Mouse (Mus musculus): ENCODE measurements around the gene Fkbp9. TPM values are rescaled to one million over a fixed set of nuclear protein-coding genes. Genes with fewer than 3 reads are reported as not detected.
A peak's percentile ranks its signal among the peaks of the same experiment; 100 is the strongest.
"Not testable (repeated sequence)": the region's sequence is repeated elsewhere in the genome, so short reads cannot be mapped to it uniquely, and the experiment has no call there.

Fkbp9 gene
- polyA plus RNA-seq, 1 experiment from 2014 or later, result 104 TPM

DNA sequence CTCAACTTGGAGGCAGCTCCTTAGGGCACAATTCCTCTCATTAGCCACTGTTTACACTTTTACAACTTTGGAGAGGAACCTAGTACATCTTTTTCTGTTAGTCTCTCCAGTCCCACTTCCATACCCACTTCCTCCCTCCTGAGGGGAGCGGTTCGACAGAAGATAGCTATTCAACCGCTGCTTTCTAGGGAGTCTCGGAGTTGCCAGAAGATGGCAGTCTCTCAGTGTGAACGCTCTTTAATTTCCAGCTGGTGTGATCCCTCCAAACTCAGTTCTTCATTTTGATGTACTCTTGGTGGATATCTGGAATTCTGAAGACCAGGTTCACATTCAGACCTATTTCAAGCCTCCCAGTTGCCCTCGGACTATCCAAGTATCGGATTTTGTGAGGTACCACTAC lies 18.5 kb downstream of the Fkbp9 start:
- 77% methylated on average over 7 of the region's 7 CpGs for WGBS
- peaks cover 9% of the 10 kb centered on the region; the same call in 1 of the 2 replicates for H3K36me3 ChIP-seq (ENCODE audit: insufficient read depth, low read length)
- H3K4me1 ChIP-seq (replicated peaks; ENCODE audit: insufficient read depth, low read length), result no peaks in the 10 kb centered on the region
- no peak overlapping the region for H3K4me3 ChIP-seq (replicated peaks; ENCODE audit: low read depth, low read length)
- DNase-seq (ENCODE audit: low spot score) (peak; percentile 19), ATAC-seq (replicated peaks; ENCODE audit: low FRiP score, low read depth) (no peak)
- no peaks in the 10 kb centered on the region for H3K27me3 ChIP-seq (ENCODE audit: insufficient read depth, low read length)
- no peak overlapping the region for H3K27ac ChIP-seq
- H3K4me2 ChIP-seq (ENCODE audit: low read length), result no peak overlapping the region
- H3K9me3 ChIP-seq (replicated peaks; ENCODE audit: low read length), result no peaks in the 10 kb centered on the region
- no peak overlapping the region for H3K9ac ChIP-seq (ENCODE audit: low read depth, low read length)
- peak; percentile 60 for TF ChIP-seq CTCF (IDR thresholded peaks at IDR 0.05; ENCODE audit: low read depth)

DNA sequence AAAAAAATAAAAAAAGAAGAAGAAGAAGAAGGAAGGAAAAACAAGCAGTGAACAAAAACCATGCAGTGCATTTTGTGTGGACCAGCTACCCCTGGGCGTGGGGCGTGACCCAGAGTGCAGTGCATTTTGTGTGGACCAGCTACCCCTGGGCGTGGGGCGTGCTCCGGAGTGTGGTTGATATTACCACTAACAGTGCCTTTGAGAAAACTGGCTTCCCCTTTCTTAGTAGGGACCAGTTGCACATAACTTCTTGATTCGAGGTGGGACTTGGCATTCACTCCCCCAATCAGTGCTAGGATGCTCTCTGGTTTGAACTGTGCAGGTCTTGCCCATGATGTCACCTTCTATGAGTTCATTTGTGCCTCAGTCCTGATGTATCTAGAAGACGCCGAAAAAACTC lies 22.9 kb downstream of the Fkbp9 start:
- 84% methylated on average over 8 of the region's 8 CpGs for WGBS
- Histone ChIP-seq H3K4me3 (replicated peaks; ENCODE audit: low read depth, low read length) (no peak overlapping the region), H3K36me3 (ENCODE audit: insufficient read depth, low read length) (peaks cover 9% of the 10 kb centered on the region; the same call in 1 of the 2 replicates), H3K9me3 (replicated peaks; ENCODE audit: low read length) (no peaks in the 10 kb centered on the region), H3K4me1 (replicated peaks; ENCODE audit: insufficient read depth, low read length) (no peaks in the 10 kb centered on the region), H3K9ac (ENCODE audit: low read depth, low read length) (no peak overlapping the region), H3K27me3 (ENCODE audit: insufficient read depth, low read length) (no peaks in the 10 kb centered on the region), H3K27ac (no peak overlapping the region), H3K4me2 (ENCODE audit: low read length) (no peak overlapping the region)
- no peak for DNase-seq (ENCODE audit: low spot score)
- ATAC-seq (replicated peaks; ENCODE audit: low FRiP score, low read depth), result no peak
- no peak for TF ChIP-seq CTCF (IDR thresholded peaks at IDR 0.05; ENCODE audit: low read depth)

DNA sequence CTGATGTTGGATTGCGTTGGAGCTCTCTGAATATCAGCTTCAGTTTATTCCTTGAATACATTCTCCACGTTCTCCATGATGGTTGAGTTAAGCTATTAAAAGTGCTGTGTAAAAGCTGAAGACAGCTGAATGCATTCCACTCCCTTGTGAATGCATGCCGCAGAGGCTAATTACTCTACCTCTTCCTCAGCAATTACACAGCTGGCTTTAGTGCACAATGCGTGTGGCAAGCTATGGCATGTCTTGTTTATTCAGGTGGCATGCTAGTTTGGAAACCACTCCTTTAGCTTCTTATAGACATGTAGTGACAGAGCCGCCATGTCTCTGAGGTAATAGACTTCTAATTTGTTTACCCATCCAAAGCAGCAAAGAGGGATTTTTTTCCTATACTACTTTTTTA lies 24.9 kb downstream of the Fkbp9 start:
- no peaks in the 10 kb centered on the region for H3K27me3 ChIP-seq (ENCODE audit: insufficient read depth, low read length)
- no peak overlapping the region for H3K4me2 ChIP-seq (ENCODE audit: low read length)
- H3K4me1 ChIP-seq (replicated peaks; ENCODE audit: insufficient read depth, low read length), result no peaks in the 10 kb centered on the region
- H3K4me3 ChIP-seq (replicated peaks; ENCODE audit: low read depth, low read length), result no peak overlapping the region
- ATAC-seq (replicated peaks; ENCODE audit: low FRiP score, low read depth) (no peak), DNase-seq (ENCODE audit: low spot score) (no peak)
- no peak overlapping the region for H3K9ac ChIP-seq (ENCODE audit: low read depth, low read length)
- no peaks in the 10 kb centered on the region for H3K9me3 ChIP-seq (replicated peaks; ENCODE audit: low read length)
- 75% methylated on average over 5 of the region's 5 CpGs for WGBS
- H3K27ac ChIP-seq, result no peak overlapping the region
- TF ChIP-seq CTCF (IDR thresholded peaks at IDR 0.05; ENCODE audit: low read depth), result no peak
- H3K36me3 ChIP-seq (ENCODE audit: insufficient read depth, low read length), result peaks cover 10% of the 10 kb centered on the region

DNA sequence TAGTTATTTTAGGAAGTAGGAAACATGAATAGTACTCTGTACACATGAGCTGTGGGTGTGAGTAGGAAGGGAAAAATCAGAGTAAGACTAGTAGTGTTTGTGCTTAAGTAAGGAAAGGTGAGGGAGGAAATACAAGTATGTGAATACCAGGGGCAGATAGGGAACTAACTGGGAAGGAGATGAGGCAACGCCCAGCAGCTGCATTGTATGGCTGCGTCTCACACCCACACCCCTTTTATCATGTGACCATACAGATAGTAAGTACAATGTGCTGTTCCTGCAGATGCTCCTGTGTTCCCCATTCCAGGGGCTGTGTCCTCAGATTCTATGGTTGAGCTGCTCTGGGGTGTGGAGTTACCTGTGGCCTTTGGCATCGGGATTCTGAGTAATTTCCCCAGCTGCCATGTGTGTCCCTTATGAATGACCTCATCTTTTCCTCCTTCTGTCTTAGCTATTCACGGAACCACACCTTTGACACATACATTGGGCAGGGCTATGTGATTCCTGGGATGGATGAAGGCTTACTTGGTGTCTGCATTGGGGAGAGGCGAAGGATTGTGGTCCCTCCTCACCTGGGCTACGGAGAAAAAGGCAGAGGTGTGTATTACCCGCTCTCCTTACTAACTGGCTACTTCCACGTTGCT lies 28.5 kb downstream of the Fkbp9 start:
- Histone ChIP-seq H3K27me3 (ENCODE audit: insufficient read depth, low read length) (no peaks in the 10 kb centered on the region), H3K4me1 (replicated peaks; ENCODE audit: insufficient read depth, low read length) (no peaks in the 10 kb centered on the region), H3K9me3 (replicated peaks; ENCODE audit: low read length) (no peaks in the 10 kb centered on the region), H3K4me2 (ENCODE audit: low read length) (no peak overlapping the region), H3K36me3 (ENCODE audit: insufficient read depth, low read length) (peaks cover 7% of the 10 kb centered on the region; the same call in 1 of the 2 replicates), H3K27ac (no peak overlapping the region), H3K9ac (ENCODE audit: low read depth, low read length) (no peak overlapping the region), H3K4me3 (replicated peaks; ENCODE audit: low read depth, low read length) (no peak overlapping the region)
- no peak for TF ChIP-seq CTCF (IDR thresholded peaks at IDR 0.05; ENCODE audit: low read depth)
- DNase-seq (ENCODE audit: low spot score) (no peak), ATAC-seq (replicated peaks; ENCODE audit: low FRiP score, low read depth) (no peak)
- WGBS, result 91% methylated on average over 8 of the region's 8 CpGs

DNA sequence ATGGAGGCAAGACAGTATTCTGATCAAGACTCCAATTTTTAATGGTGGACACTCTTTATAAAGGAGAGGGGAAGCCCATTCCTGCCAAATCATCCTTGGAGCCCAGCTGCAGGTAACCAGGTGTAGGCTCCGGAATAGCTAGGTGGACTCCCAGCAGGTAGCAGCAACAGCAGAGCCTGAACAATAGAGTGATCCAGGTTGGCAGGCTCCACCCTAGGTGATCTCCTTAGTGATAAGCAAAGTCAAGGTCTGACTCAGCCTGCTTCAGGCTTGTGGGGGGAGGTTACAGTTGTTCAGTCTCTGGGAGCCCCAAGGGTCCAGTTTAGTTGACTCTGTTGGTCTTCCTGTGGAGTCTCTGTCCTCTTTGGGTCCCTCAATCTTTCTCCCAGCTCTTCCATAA lies 35.0 kb downstream of the Fkbp9 start:
- DNase-seq (ENCODE audit: low spot score); H3K9ac ChIP-seq (ENCODE audit: low read depth, low read length); H3K36me3 ChIP-seq (ENCODE audit: insufficient read depth, low read length); H3K4me3 ChIP-seq (replicated peaks; ENCODE audit: low read depth, low read length); H3K27ac ChIP-seq; H3K4me1 ChIP-seq (replicated peaks; ENCODE audit: insufficient read depth, low read length); H3K9me3 ChIP-seq (replicated peaks; ENCODE audit: low read length); ATAC-seq (replicated peaks; ENCODE audit: low FRiP score, low read depth); H3K4me2 ChIP-seq (ENCODE audit: low read length); H3K27me3 ChIP-seq (ENCODE audit: insufficient read depth, low read length): not testable (repeated sequence)
- WGBS, result 93% methylated on average over 1 of the region's 1 CpGs

DNA sequence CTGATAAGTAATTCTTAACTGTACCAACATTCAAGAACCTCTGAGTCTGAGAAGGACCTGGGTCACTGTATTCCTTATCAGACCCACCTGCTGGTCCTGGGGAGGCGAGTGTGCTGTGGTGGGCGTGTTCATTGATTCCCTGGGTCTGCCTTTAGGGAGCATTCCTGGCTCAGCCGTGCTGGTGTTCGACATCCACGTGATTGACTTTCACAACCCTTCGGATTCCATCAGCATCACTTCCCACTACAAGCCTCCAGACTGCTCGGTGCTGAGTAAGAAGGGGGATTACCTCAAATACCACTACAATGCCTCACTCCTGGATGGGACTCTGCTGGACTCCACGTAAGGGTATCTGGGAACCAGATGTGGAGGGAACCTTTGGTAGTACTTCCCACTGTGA lies 36.7 kb downstream of the Fkbp9 start:
- Histone ChIP-seq H3K4me2 (ENCODE audit: low read length) (no peak overlapping the region), H3K4me1 (replicated peaks; ENCODE audit: insufficient read depth, low read length) (0 out of 2 replicates have a peak, but pooled peaks cover 3% of the 10 kb centered on the region), H3K9me3 (replicated peaks; ENCODE audit: low read length) (no peaks in the 10 kb centered on the region), H3K27me3 (ENCODE audit: insufficient read depth, low read length) (no peaks in the 10 kb centered on the region), H3K9ac (ENCODE audit: low read depth, low read length) (no peak overlapping the region), H3K4me3 (replicated peaks; ENCODE audit: low read depth, low read length) (no peak overlapping the region), H3K27ac (no peak overlapping the region), H3K36me3 (ENCODE audit: insufficient read depth, low read length) (peaks cover 5% of the 10 kb centered on the region; the same call in 1 of the 2 replicates)
- 82% methylated on average over 8 of the region's 8 CpGs for WGBS
- TF ChIP-seq CTCF (IDR thresholded peaks at IDR 0.05; ENCODE audit: low read depth), result no peak
- no peak for DNase-seq (ENCODE audit: low spot score)
- ATAC-seq (replicated peaks; ENCODE audit: low FRiP score, low read depth), result no peak

DNA sequence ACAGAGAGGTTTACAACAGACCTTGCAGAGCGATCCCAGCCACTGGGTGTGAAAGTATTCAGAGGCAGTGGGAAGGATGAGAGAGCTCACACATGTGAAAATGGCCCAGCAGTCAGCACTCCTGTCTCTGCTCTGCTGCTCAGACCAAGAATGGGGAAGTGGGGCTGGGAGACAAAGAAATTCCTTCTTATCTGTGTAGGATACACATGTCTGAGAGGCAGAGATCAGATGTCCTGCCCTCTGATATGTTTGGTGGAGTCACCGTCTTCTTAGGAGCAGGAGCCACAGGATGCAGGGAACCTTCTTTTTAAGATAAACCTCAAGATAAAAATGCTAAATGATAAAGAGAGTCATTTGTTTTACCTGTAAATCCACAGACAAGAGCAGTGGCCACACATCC lies 38.2 kb downstream of the Fkbp9 start:
- Histone ChIP-seq H3K27ac (no peak overlapping the region), H3K9me3 (replicated peaks; ENCODE audit: low read length) (no peaks in the 10 kb centered on the region), H3K9ac (ENCODE audit: low read depth, low read length) (no peak overlapping the region), H3K4me1 (replicated peaks; ENCODE audit: insufficient read depth, low read length) (0 out of 2 replicates have a peak, but pooled peaks cover 3% of the 10 kb centered on the region), H3K4me2 (ENCODE audit: low read length) (no peak overlapping the region), H3K36me3 (ENCODE audit: insufficient read depth, low read length) (peaks cover 7% of the 10 kb centered on the region; the same call in 1 of the 2 replicates), H3K27me3 (ENCODE audit: insufficient read depth, low read length) (no peaks in the 10 kb centered on the region), H3K4me3 (replicated peaks; ENCODE audit: low read depth, low read length) (no peak overlapping the region)
- DNase-seq (ENCODE audit: low spot score) (no peak), ATAC-seq (replicated peaks; ENCODE audit: low FRiP score, low read depth) (no peak)
- no peak for TF ChIP-seq CTCF (IDR thresholded peaks at IDR 0.05; ENCODE audit: low read depth)
- WGBS, result 55% methylated on average over 2 of the region's 2 CpGs
